Mouse (Mus musculus) forebrain, postnatal 0 days (tissue): Measurements from ENCODE around the gene Uox. TPM values are rescaled to one million over a fixed set of nuclear protein-coding genes. Genes with fewer than 3 reads are reported as not detected.

Source experiments
- ATAC-seq: fragments of 200-750 bp; cut with Nextera tagmentation; 2 replicates; pipeline ENCODE4 v1.8.0; 2017; ENCODE audit warnings: mild to moderate bottlenecking, moderate library complexity
- DNase-seq: peaks from one replicate; pipeline ENCODE4 v3.0.0-alpha.2; 2015
- H3K27ac ChIP-seq: fragments of 300-500 bp; sonication (generic); 2 replicates; pipeline ENCODE4 v1.5.1; 2014; ENCODE audit warnings: low read depth, mild to moderate bottlenecking, antibody characterized with exemption, low read length, moderate library complexity, mixed read lengths
- H3K27me3 ChIP-seq: fragments of 300-500 bp; sonication (generic); 2 replicates; pipeline ENCODE4 v1.6.1; 2014; ENCODE audit warnings: mild to moderate bottlenecking, low read length, mixed read lengths; ENCODE audit not compliant: insufficient read depth
- H3K36me3 ChIP-seq: fragments of 300-500 bp; sonication (generic); 2 replicates; pipeline ENCODE4 v1.6.1; 2014; ENCODE audit warnings: mild to moderate bottlenecking, moderate library complexity; ENCODE audit not compliant: insufficient read depth
- H3K4me1 ChIP-seq: fragments of 300-500 bp; sonication (generic); 2 replicates; pipeline ENCODE4 v1.6.1; 2014; ENCODE audit warnings: antibody characterized with exemption; ENCODE audit not compliant: insufficient read depth
- H3K4me2 ChIP-seq: fragments of 300-500 bp; sonication (generic); 2 replicates; pipeline ENCODE4 v1.6.1; 2014; ENCODE audit warnings: low read depth, mild to moderate bottlenecking, moderate library complexity
- H3K4me3 ChIP-seq: fragments of 300-500 bp; sonication (generic); 2 replicates; pipeline ENCODE4 v1.5.1; 2014; ENCODE audit warnings: low read depth, low read length, mixed read lengths
- H3K9ac ChIP-seq: fragments of 300-500 bp; sonication (generic); 2 replicates; pipeline ENCODE4 v1.6.1; 2014; ENCODE audit warnings: mild to moderate bottlenecking
- H3K9me3 ChIP-seq: fragments of 300-500 bp; sonication (generic); 2 replicates; pipeline ENCODE4 v1.6.1; 2016; ENCODE audit warnings: low read length
- CTCF ChIP-seq: sonication (generic); IDR thresholded peaks from 2 replicates; pipeline ENCODE4 v1.5.1; 2016; ENCODE audit warnings: antibody characterized with exemption, control low read depth, low read depth
- WGBS: fragments of 180-500 bp; shearing (Covaris S2); extraction: QIAGEN DNeasy Blood & Tissue Kit; methylation state at CpG from one replicate; pipeline ENCODE4 v1.1.7; 2014; 5-methylcytosine and 5-hydroxymethylcytosine counted together
- polyA plus RNA-seq: library from polyadenylated mRNA; unstranded; fragments of >200 nt; fragmentation: Nextera tagmentation; extraction: Ambion mirVana; gene quantifications from 2 replicates; pipeline ENCODE4 v1.2.1, GENCODE M21; 2015
- total RNA-seq: library from RNA; depleted of rRNA; stranded (reverse); fragments of >200 nt; gene quantifications from 2 replicates; pipeline ENCODE4 v1.2.3, GENCODE M21; 2014

Uox gene
- total and polyA plus RNA-seq, 2 experiments from 2014 or later, result 0.25 to 0.43 TPM

GRCm38 (mm10) chr3:146650716-146651115 is 80.5 kb downstream of the Uox start:
- no peak overlapping the region for H3K9ac ChIP-seq
- DNase-seq (no peak), ATAC-seq (no peak)
- no peaks in the 10 kb centered on the region for H3K27me3 ChIP-seq
- no peak overlapping the region for H3K4me2 ChIP-seq
- 93% methylated on average over 10 of the region's 10 CpGs for WGBS
- no peaks in the 10 kb centered on the region for H3K4me1 ChIP-seq
- TF ChIP-seq CTCF, result no peak
- H3K4me3 ChIP-seq, result no peak overlapping the region
- H3K27ac ChIP-seq, result no peak overlapping the region
- H3K9me3 ChIP-seq, result no peaks in the 10 kb centered on the region
- H3K36me3 ChIP-seq, result no peaks in the 10 kb centered on the region

- H3K27me3 ChIP-seq, result no peaks in the 10 kb centered on the region
- no peak for TF ChIP-seq CTCF
- ATAC-seq, result no peak
- H3K4me3 ChIP-seq, result no peak within 1 kb of the TSS
- no peaks in the 10 kb centered on the region for H3K9me3 ChIP-seq
- H3K4me1 ChIP-seq, result no peaks in the 10 kb centered on the region
- no peak within 1 kb of the TSS for H3K27ac ChIP-seq
- WGBS, result 91% methylated on average over 3 of the region's 3 CpGs
- H3K9ac ChIP-seq, result no peak within 1 kb of the TSS
- DNase-seq, result no peak
- no peaks in the 10 kb centered on the region for H3K36me3 ChIP-seq
- no peak within 1 kb of the TSS for H3K4me2 ChIP-seq
These were observed 81.0 kb downstream of the Uox start, which contains the start of gene 4930503B20Rik for GRCm38 (mm10) chr3:146651217-146651616. Gene 4930503B20Rik, minus strand, starts transcription at chr3:146651317.

- no peaks in the 10 kb centered on the region for H3K36me3 ChIP-seq
- 85% methylated on average over 5 of the region's 5 CpGs for WGBS
- no peak for DNase-seq
These were observed 82.2 kb downstream of the Uox start for GRCm38 (mm10) chr3:146652431-146652830.

GRCm38 (mm10) chr3:146653692-146654091 is 83.5 kb downstream of the Uox start:
- no peak overlapping the region for H3K27ac ChIP-seq
- no peak for DNase-seq
- no peak overlapping the region for H3K4me3 ChIP-seq
- no peak overlapping the region for H3K4me2 ChIP-seq
- H3K9me3 ChIP-seq, result no peaks in the 10 kb centered on the region
- TF ChIP-seq CTCF, result no peak
- no peaks in the 10 kb centered on the region for H3K27me3 ChIP-seq
- H3K4me1 ChIP-seq, result no peaks in the 10 kb centered on the region
- WGBS, result 72% methylated on average over 6 of the region's 6 CpGs
- H3K9ac ChIP-seq, result no peak overlapping the region
- ATAC-seq, result no peak
- no peaks in the 10 kb centered on the region for H3K36me3 ChIP-seq

More at GRCm38 (mm10) chr3:146652431-146652830, 82.2 kb downstream of the Uox start:
- Histone ChIP-seq H3K4me2 (no peak overlapping the region), H3K27ac (no peak overlapping the region), H3K9ac (no peak overlapping the region), H3K4me1 (no peaks in the 10 kb centered on the region), H3K4me3 (no peak overlapping the region), H3K9me3 (no peaks in the 10 kb centered on the region), H3K27me3 (no peaks in the 10 kb centered on the region)
- ATAC-seq, result no peak
- TF ChIP-seq CTCF, result no peak

GRCm38 (mm10) chr3:146655111-146655577 is 84.9 kb downstream of the Uox start:
- Histone ChIP-seq H3K4me1 (no peaks in the 10 kb centered on the region), H3K9ac (no peak overlapping the region)
- ATAC-seq, result no peak

GRCm38 (mm10) chr3:146657433-146657832 is 87.2 kb downstream of the Uox start:
- Histone ChIP-seq H3K36me3 (no peaks in the 10 kb centered on the region), H3K4me1 (no peaks in the 10 kb centered on the region), H3K27ac (no peak overlapping the region), H3K4me2 (no peak overlapping the region), H3K9me3 (no peaks in the 10 kb centered on the region), H3K4me3 (no peak overlapping the region), H3K9ac (no peak overlapping the region), H3K27me3 (no peaks in the 10 kb centered on the region)
- DNase-seq (no peak), ATAC-seq (no peak)
- 89% methylated on average over 5 of the region's 5 CpGs for WGBS
- TF ChIP-seq CTCF, result no peak

More at GRCm38 (mm10) chr3:146655111-146655577, 84.9 kb downstream of the Uox start:
- WGBS, result 69% methylated on average over 2 of the region's 2 CpGs
- no peak for DNase-seq
- no peak overlapping the region for H3K4me3 ChIP-seq
- no peaks in the 10 kb centered on the region for H3K27me3 ChIP-seq
- H3K9me3 ChIP-seq, result no peaks in the 10 kb centered on the region
- H3K4me2 ChIP-seq, result no peak overlapping the region
- H3K27ac ChIP-seq, result no peak overlapping the region
- TF ChIP-seq CTCF, result no peak
- no peaks in the 10 kb centered on the region for H3K36me3 ChIP-seq

GRCm38 (mm10) chr3:146658061-146658639 is 87.9 kb downstream of the Uox start:
- 100% methylated on average over 1 of the region's 1 CpGs for WGBS
- Histone ChIP-seq H3K9me3 (no peaks in the 10 kb centered on the region), H3K4me3 (no peak overlapping the region), H3K27me3 (no peaks in the 10 kb centered on the region), H3K36me3 (no peaks in the 10 kb centered on the region), H3K4me1 (no peaks in the 10 kb centered on the region), H3K9ac (no peak overlapping the region), H3K4me2 (no peak overlapping the region), H3K27ac (no peak overlapping the region)
- DNase-seq, result no peak
- no peak for ATAC-seq
- TF ChIP-seq CTCF, result no peak
